Mouse (Mus musculus) liver, embryonic 12.5 days (tissue): Measurements from ENCODE around the gene Hoxb5. TPM values are rescaled to one million over a fixed set of nuclear protein-coding genes. Genes with fewer than 3 reads are reported as not detected.

ENCODE experiments used
- ATAC-seq: fragments of 200-750 bp; cut with Nextera tagmentation; 2 replicates; pipeline ENCODE4 v1.8.0; 2017; ENCODE audit warnings: moderate number of reproducible peaks, mild to moderate bottlenecking, moderate library complexity
- H3K27ac ChIP-seq: fragments of 300-500 bp; sonication (generic); 2 replicates; pipeline ENCODE4 v1.5.1; 2016; ENCODE audit warnings: mild to moderate bottlenecking
- H3K27me3 ChIP-seq: fragments of 300-500 bp; sonication (generic); replicated peaks from 2 replicates; pipeline ENCODE4 v1.6.1; 2016; ENCODE audit warnings: mild to moderate bottlenecking, moderate library complexity
- H3K36me3 ChIP-seq: fragments of 300-500 bp; sonication (generic); 2 replicates; pipeline ENCODE4 v1.6.1; 2016; ENCODE audit warnings: mild to moderate bottlenecking, moderate library complexity
- H3K4me1 ChIP-seq: fragments of 300-500 bp; sonication (generic); 2 replicates; pipeline ENCODE4 v1.6.1; 2016
- H3K4me2 ChIP-seq: fragments of 300-500 bp; sonication (generic); 2 replicates; pipeline ENCODE4 v1.6.1; 2016; ENCODE audit warnings: mild to moderate bottlenecking, moderate library complexity
- H3K4me3 ChIP-seq: fragments of 300-500 bp; sonication (generic); 2 replicates; pipeline ENCODE4 v1.5.1; 2016; ENCODE audit warnings: mild to moderate bottlenecking, moderate library complexity
- H3K9ac ChIP-seq: fragments of 300-500 bp; sonication (generic); 2 replicates; pipeline ENCODE4 v1.6.1; 2016; ENCODE audit warnings: mild to moderate bottlenecking, moderate library complexity
- H3K9me3 ChIP-seq: fragments of 300-500 bp; sonication (generic); replicated peaks from 2 replicates; pipeline ENCODE4 v1.6.1; 2016; ENCODE audit warnings: mild to moderate bottlenecking, moderate library complexity
- WGBS: fragments of 180-500 bp; shearing (Covaris S2); methylation state at CpG from one replicate; pipeline ENCODE4 v1.1.7; 2016; ENCODE audit not compliant: insufficient replicate concordance; 5-methylcytosine and 5-hydroxymethylcytosine counted together
- polyA plus RNA-seq: library from polyadenylated mRNA; unstranded; fragments of >200 nt; fragmentation: Nextera tagmentation; extraction: Ambion mirVana; gene quantifications from 2 replicates; pipeline ENCODE4 v1.2.1, GENCODE M21; 2016

The Hoxb5 gene
- polyA plus RNA-seq, 1 experiment from 2014 or later, result 1.5 TPM

DNA sequence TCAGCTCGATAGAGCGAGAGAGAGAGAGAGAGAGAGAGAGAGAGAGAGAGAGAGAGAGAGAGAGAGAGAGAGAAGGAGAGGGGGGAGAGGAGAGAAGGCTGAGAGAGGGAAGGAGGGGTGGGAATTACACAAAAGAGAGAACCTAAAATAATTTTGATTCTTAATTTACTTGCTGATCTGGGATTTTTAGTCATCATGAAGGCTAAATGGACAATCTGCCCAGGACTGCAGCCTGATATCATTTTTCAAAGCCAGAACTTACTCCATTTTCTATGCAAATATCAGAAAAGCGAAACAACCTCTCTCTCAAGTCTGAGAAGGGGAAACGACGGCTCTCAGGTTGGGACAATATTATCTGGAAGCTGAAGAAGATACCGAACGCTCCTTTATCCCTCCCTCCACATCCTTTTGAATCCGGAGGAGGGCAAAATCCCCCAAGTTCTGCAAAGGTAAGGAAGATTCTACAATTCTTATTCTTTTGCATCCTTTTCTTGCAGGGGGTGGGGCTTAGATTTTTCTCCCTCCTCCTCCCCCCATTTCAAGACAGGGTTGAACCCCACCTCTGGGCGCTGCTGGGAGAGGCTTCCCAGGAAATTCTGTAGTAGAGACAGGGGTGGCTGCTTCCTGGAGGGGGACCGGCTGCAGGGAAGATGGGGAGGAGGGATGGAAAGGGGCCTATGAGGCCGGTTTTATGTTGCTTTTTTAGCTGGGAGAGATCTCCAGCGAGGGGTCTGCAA is 10.4 kb upstream of the Hoxb5 start:
- no peak for ATAC-seq
- Histone ChIP-seq H3K4me2 (no peak overlapping the region), H3K9me3 (no peaks in the 10 kb centered on the region), H3K27ac (no peak overlapping the region), H3K27me3 (peaks cover 99% of the 10 kb centered on the region), H3K4me3 (no peak overlapping the region), H3K9ac (no peak overlapping the region), H3K36me3 (no peaks in the 10 kb centered on the region), H3K4me1 (peaks cover 9% of the 10 kb centered on the region; the same call in 1 of the 2 replicates)
- WGBS, result 2% methylated on average over 12 of the region's 12 CpGs

DNA sequence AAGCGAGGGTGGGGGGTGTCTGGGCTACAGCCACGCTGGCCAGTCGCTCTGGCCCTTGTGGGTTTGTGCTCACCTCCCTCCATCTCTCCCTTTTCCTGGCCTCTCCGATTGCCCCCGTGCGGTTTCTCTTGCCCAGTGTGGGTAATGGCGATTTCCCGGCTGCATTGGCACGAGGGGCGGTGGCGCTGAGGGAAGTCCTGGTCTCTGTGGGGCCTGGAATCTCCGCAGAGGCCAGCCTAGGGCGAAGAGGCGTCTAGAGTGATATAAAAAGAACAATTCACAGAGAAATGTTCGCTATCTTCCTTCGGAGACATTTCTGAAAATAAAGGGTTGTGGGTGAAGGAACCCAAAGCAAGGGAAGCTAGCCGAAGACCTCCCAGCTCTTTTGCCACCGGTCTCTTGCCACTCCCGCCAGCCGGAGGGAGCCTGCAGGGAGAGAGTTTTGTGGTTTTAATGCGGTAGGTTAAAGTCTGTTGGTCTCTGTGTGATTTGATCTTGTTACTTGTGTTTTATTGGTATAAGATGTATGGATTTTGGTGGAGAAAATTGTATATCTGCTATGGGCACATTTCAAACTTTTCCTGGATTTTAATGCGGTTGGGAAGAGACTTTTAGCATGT is 9.7 kb upstream of the Hoxb5 start:
- Histone ChIP-seq H3K9me3 (no peaks in the 10 kb centered on the region), H3K4me3 (no peak overlapping the region), H3K4me2 (no peak overlapping the region), H3K27me3 (peaks cover 99% of the 10 kb centered on the region), H3K36me3 (no peaks in the 10 kb centered on the region), H3K4me1 (peaks cover 9% of the 10 kb centered on the region; the same call in 1 of the 2 replicates), H3K27ac (no peak overlapping the region), H3K9ac (no peak overlapping the region)
- ATAC-seq, result no peak
- 2% methylated on average over 22 of the region's 22 CpGs for WGBS

- under 1% methylated on average over 32 of the region's 32 CpGs for WGBS
- Histone ChIP-seq H3K9me3 (no peaks in the 10 kb centered on the region), H3K27me3 (peaks cover 99% of the 10 kb centered on the region), H3K4me1 (peaks cover 9% of the 10 kb centered on the region; the same call in 1 of the 2 replicates), H3K4me3 (no peak overlapping the region), H3K27ac (no peak overlapping the region), H3K36me3 (no peaks in the 10 kb centered on the region), H3K4me2 (no peak overlapping the region), H3K9ac (no peak overlapping the region)
- ATAC-seq, result no peak
These were observed 8.7 kb upstream of the Hoxb5 start for GRCm38 (mm10) chr11:96294245-96295091.

- WGBS, result 1% methylated on average over 30 of the region's 30 CpGs
- Histone ChIP-seq H3K4me2 (no peak overlapping the region), H3K9me3 (no peaks in the 10 kb centered on the region), H3K27ac (no peak overlapping the region), H3K9ac (no peak overlapping the region), H3K4me1 (peaks cover 10% of the 10 kb centered on the region; the same call in 1 of the 2 replicates), H3K27me3 (peaks cover 99% of the 10 kb centered on the region), H3K36me3 (no peaks in the 10 kb centered on the region), H3K4me3 (no peak overlapping the region)
- no peak for ATAC-seq
These were observed 7.9 kb upstream of the Hoxb5 start for GRCm38 (mm10) chr11:96295092-96295835.

- Histone ChIP-seq H3K4me1 (peaks cover 13% of the 10 kb centered on the region; the same call in 1 of the 2 replicates), H3K27me3 (peaks cover 100% of the 10 kb centered on the region), H3K9ac (no peak overlapping the region), H3K27ac (no peak overlapping the region), H3K36me3 (no peaks in the 10 kb centered on the region), H3K9me3 (no peaks in the 10 kb centered on the region), H3K4me3 (no peak overlapping the region), H3K4me2 (no peak overlapping the region)
- no peak for ATAC-seq
- 17% methylated on average over 2 of the region's 2 CpGs for WGBS
These were observed 6.1 kb upstream of the Hoxb5 start for GRCm38 (mm10) chr11:96296997-96297396.

DNA sequence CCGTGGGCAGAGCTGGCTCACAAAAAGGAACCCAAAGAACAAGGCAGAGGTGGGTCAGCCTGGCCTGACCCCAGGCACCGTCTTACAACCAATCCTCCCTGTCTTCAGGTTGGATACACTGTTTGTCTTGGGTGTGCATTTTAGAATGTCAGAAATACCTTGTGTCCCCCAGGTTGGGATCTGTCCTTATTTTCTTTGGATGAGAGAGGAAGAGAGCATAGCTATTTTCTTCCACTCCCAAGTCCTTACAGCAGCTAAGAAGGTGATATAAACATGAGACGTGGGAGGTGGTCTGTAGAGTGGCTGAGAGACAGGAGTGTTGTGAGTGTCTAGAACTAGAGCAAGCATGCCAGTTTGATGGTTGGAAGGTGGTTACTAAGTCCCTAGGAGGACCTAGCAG is 5.7 kb upstream of the Hoxb5 start:
- Histone ChIP-seq H3K9ac (no peak overlapping the region), H3K9me3 (no peaks in the 10 kb centered on the region), H3K4me3 (no peak overlapping the region), H3K27ac (no peak overlapping the region), H3K4me2 (no peak overlapping the region), H3K36me3 (no peaks in the 10 kb centered on the region), H3K4me1 (peaks cover 13% of the 10 kb centered on the region; the same call in 1 of the 2 replicates), H3K27me3 (peaks cover 100% of the 10 kb centered on the region)
- WGBS, result 28% methylated on average over 3 of the region's 3 CpGs
- ATAC-seq, result no peak

- H3K4me1 ChIP-seq, result peaks cover 13% of the 10 kb centered on the region; the same call in 1 of the 2 replicates
- no peak overlapping the region for H3K27ac ChIP-seq
- 22% methylated on average over 11 of the region's 11 CpGs for WGBS
- H3K9ac ChIP-seq, result no peak overlapping the region
- ATAC-seq, result no peak
- H3K9me3 ChIP-seq, result no peaks in the 10 kb centered on the region
- no peak overlapping the region for H3K4me2 ChIP-seq
- no peak overlapping the region for H3K4me3 ChIP-seq
- H3K36me3 ChIP-seq, result no peaks in the 10 kb centered on the region
- H3K27me3 ChIP-seq, result peaks cover 100% of the 10 kb centered on the region
These were observed 5.0 kb upstream of the Hoxb5 start for GRCm38 (mm10) chr11:96297968-96298635.

DNA sequence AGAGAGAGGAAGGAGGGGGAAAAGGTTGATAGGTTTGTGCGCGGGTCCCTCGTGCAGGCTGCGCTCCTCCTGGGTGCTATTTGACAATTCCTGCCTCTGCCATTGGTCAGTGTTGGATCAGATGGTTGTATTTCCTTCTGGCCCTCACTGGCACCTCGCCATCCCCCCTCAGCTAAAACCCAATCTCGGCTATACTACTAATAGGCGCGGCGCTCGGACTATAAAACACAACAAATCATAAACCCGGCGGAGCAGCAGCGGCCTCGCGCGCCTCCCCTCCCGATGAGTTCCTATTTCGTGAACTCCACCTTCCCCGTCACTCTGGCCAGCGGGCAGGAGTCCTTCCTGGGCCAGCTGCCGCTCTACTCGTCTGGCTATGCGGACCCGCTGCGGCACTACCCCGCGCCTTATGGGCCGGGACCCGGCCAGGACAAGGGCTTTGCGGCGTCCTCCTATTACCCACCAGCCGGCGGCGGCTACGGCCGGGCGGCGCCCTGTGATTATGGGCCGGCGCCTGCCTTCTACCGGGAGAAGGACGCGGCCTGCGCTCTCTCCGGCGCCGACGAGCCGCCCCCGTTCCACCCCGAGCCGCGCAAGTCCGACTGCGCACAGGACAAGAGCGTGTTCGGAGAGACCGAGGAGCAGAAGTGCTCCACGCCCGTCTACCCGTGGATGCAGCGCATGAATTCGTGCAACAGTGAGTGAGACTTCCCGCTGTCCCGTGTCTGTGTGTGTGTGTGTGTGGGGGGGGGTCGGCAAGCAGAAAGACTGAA is 4.1 kb upstream of the Hoxb5 start:
- H3K36me3 ChIP-seq, result no peaks in the 10 kb centered on the region
- no peaks in the 10 kb centered on the region for H3K9me3 ChIP-seq
- H3K4me2 ChIP-seq, result peak overlapping the region; percentile 52
- no peak for ATAC-seq
- no peak overlapping the region for H3K9ac ChIP-seq
- peaks cover 14% of the 10 kb centered on the region; the same call in 1 of the 2 replicates for H3K4me1 ChIP-seq
- H3K27me3 ChIP-seq, result peaks cover 100% of the 10 kb centered on the region
- no peak overlapping the region for H3K27ac ChIP-seq
- peak overlapping the region; percentile 25 for H3K4me3 ChIP-seq
- 2% methylated on average over 65 of the region's 66 CpGs for WGBS

GRCm38 (mm10) chr11:96299781-96300180 is 3.4 kb upstream of the Hoxb5 start:
- Histone ChIP-seq H3K9ac (no peak overlapping the region), H3K9me3 (no peaks in the 10 kb centered on the region), H3K4me2 (peak overlapping the region; percentile 52; the same call in 1 of the 2 replicates), H3K36me3 (no peaks in the 10 kb centered on the region), H3K4me1 (0 out of 2 replicates have a peak, but pooled peaks cover 10% of the 10 kb centered on the region), H3K27ac (no peak overlapping the region), H3K4me3 (no peak overlapping the region), H3K27me3 (peaks cover 100% of the 10 kb centered on the region)
- no peak for ATAC-seq
- 1% methylated on average over 9 of the region's 9 CpGs for WGBS

DNA sequence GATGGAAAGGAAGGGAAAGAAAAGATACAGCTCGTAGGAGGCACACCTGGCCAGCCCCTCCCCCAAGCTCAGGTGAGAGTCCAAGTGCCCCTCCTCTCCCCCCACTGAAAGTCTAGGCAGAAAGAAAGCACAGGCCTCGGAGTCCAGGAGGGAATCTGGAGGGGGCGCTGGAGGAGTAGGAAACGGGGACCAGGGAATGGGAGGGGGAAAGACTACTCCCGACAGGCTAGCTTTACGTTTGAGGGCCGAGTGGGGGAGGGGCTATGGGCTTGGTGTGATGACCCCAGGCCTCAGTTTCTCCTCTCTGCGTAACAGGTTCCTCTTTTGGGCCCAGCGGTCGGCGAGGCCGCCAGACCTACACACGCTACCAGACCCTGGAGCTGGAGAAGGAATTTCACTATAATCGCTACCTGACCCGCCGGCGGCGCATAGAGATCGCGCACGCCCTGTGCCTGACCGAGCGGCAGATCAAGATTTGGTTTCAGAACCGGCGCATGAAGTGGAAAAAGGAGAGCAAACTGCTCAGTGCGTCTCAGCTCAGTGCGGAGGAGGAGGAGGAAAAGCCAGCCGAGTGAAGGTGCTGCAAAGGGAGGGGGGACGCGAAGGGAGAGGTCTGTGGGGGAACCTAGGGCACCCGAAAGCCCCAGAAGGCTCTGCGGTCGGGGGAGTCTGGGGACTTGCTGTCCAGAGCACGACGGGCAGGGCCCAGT is 2.6 kb upstream of the Hoxb5 start:
- 2% methylated on average over 35 of the region's 35 CpGs for WGBS
- Histone ChIP-seq H3K27ac (no peak overlapping the region), H3K4me3 (no peak overlapping the region), H3K4me1 (0 out of 2 replicates have a peak, but pooled peaks cover 7% of the 10 kb centered on the region), H3K36me3 (no peaks in the 10 kb centered on the region), H3K9me3 (no peaks in the 10 kb centered on the region), H3K4me2 (peak overlapping the region; percentile 26), H3K9ac (no peak overlapping the region), H3K27me3 (peaks cover 100% of the 10 kb centered on the region)
- no peak for ATAC-seq
